Mouse (Mus musculus) embryonic stem cell, embryonic (primary cell): Measurements from ENCODE around the gene Arhgef3.

Source experiments
- CTCF ChIA-PET, 4 experiments: fragments of 300-600 bp in 2 of 4; fragments of 350-600 bp in 2 of 4; sonication (Branson Sonifier 250); formaldehyde crosslinking; loops; one replicate each; lab custom pipeline; 2022; ENCODE audit warnings: inconsistent platforms in 2 of 4; lab: Charles Lee
- POLR2A ChIA-PET, 4 experiments: fragments of 300-600 bp in 2 of 4; fragments of 350-600 bp in 2 of 4; sonication (Branson Sonifier 250); formaldehyde crosslinking; loops; one replicate each; lab custom pipeline; 2022; ENCODE audit warnings: antibody characterized with exemption in 4 of 4, inconsistent platforms in 1 of 4; lab: Charles Lee

The Arhgef3 gene

GRCm38 (mm10) chr14:27310559-27311242, 196.0 kb downstream of the Arhgef3 start:
- ChIA-PET POLR2A (interaction anchor here in 2 of 4 experiments (0.7 to 1.6 kb wide), 3 partner anchors 17 to 37 kb away, joined by 3 to 4 read pairs (median 3); no protein-coding TSS in a partner anchor), CTCF (no interaction called here)

- POLR2A ChIA-PET = interaction anchor here in 2 of 4 experiments (1.2 to 1.6 kb wide), 2 partner anchors 20 to 35 kb away, joined by 3 to 4 read pairs; no protein-coding TSS in a partner anchor
These were observed 197.7 kb downstream of the Arhgef3 start for GRCm38 (mm10) chr14:27312380-27312779.

GRCm38 (mm10) chr14:27315737-27316136, 201.0 kb downstream of the Arhgef3 start:
- ChIA-PET CTCF (no interaction called here), POLR2A (interaction anchor here in 1 of 4 experiments (0.6 to 1.3 kb wide), 6 partner anchors 21 to 345 kb away, joined by 3 to 6 read pairs (median 4); no protein-coding TSS in a partner anchor)

More at GRCm38 (mm10) chr14:27312380-27312779, 197.7 kb downstream of the Arhgef3 start:
- CTCF ChIA-PET = no interaction called here

GRCm38 (mm10) chr14:27317146-27317545, 202.4 kb downstream of the Arhgef3 start:
- CTCF ChIA-PET = no interaction called here
- POLR2A ChIA-PET = interaction anchor here in 1 of 4 experiments (3.2 kb wide), 1 partner anchor 30 kb away, joined by 12 read pairs; no protein-coding TSS in a partner anchor

- ChIA-PET CTCF (interaction anchor here in 2 of 4 experiments (0.6 to 2.2 kb wide), 2 partner anchors 17 to 22 kb away, joined by 4 to 6 read pairs; no protein-coding TSS in a partner anchor), POLR2A (interaction anchor here in 3 of 4 experiments (0.7 to 3.2 kb wide), 12 partner anchors 13 to 109 kb away, joined by 3 to 12 read pairs (median 4); partner anchors contain the start of gene Fam208a (in 2 of the 3))
These were observed 204.7 kb downstream of the Arhgef3 start for GRCm38 (mm10) chr14:27319386-27319785.

- ChIA-PET CTCF (no interaction called here), POLR2A (interaction anchor here in 2 of 4 experiments (0.6 to 1.4 kb wide), 4 partner anchors 14 to 68 kb away, joined by 3 to 5 read pairs (median 3); no protein-coding TSS in a partner anchor)
These were observed 207.3 kb downstream of the Arhgef3 start for GRCm38 (mm10) chr14:27322041-27322440.

GRCm38 (mm10) chr14:27324689-27325088, 210.0 kb downstream of the Arhgef3 start:
- POLR2A ChIA-PET = interaction anchor here in 2 of 4 experiments (0.6 to 0.7 kb wide), 2 partner anchors 182 to 280 kb away, joined by 3 to 5 read pairs; no protein-coding TSS in a partner anchor

GRCm38 (mm10) chr14:27325537-27325936, 210.8 kb downstream of the Arhgef3 start:
- CTCF ChIA-PET = no interaction called here

More at GRCm38 (mm10) chr14:27324689-27325088, 210.0 kb downstream of the Arhgef3 start:
- CTCF ChIA-PET = interaction anchor here in 1 of 4 experiments (0.9 kb wide), 1 partner anchor 11 kb away, joined by 3 read pairs; no protein-coding TSS in a partner anchor

GRCm38 (mm10) chr14:27327862-27328261, 213.2 kb downstream of the Arhgef3 start:
- CTCF ChIA-PET = no interaction called here
- POLR2A ChIA-PET = no interaction called here

More at GRCm38 (mm10) chr14:27325537-27325936, 210.8 kb downstream of the Arhgef3 start:
- POLR2A ChIA-PET = interaction anchor here in 1 of 4 experiments (0.7 kb wide), 1 partner anchor 181 kb away, joined by 3 read pairs; no protein-coding TSS in a partner anchor

- CTCF ChIA-PET = interaction anchor here in 1 of 4 experiments (0.7 kb wide), 1 partner anchor 16 kb away, joined by 13 read pairs; no protein-coding TSS in a partner anchor
- POLR2A ChIA-PET = no interaction called here
These were observed 214.3 kb downstream of the Arhgef3 start for GRCm38 (mm10) chr14:27328952-27329351.

- ChIA-PET POLR2A (interaction anchor here in 3 of 4 experiments (0.6 to 2.7 kb wide), 6 partner anchors 12 to 400 kb away, joined by 3 to 15 read pairs (median 3); no protein-coding TSS in a partner anchor), CTCF (no interaction called here)
These were observed 216.9 kb downstream of the Arhgef3 start for GRCm38 (mm10) chr14:27331490-27332035.

- CTCF ChIA-PET = interaction anchor here in 3 of 4 experiments (0.6 kb wide), 5 partner anchors 38 to 1973 kb away, joined by 3 to 5 read pairs (median 3); no protein-coding TSS in a partner anchor
- POLR2A ChIA-PET = interaction anchor here in 3 of 4 experiments (0.5 to 2.7 kb wide), 10 partner anchors 11 to 401 kb away, joined by 3 to 15 read pairs (median 3); partner anchors contain the start of gene Fam208a (in 1 of the 3)
These were observed 217.8 kb downstream of the Arhgef3 start for GRCm38 (mm10) chr14:27332359-27332987.

GRCm38 (mm10) chr14:27335331-27336207, 220.9 kb downstream of the Arhgef3 start:
- ChIA-PET CTCF (interaction anchor here (0.5 to 2.1 kb wide), 15 partner anchors 10 to 254 kb away, joined by 3 to 38 read pairs (median 5); no protein-coding TSS in a partner anchor), POLR2A (interaction anchor here (0.5 to 6.3 kb wide), 55 partner anchors 9 to 801 kb away, joined by 3 to 130 read pairs (median 3); partner anchors contain the start of genes Fam208a (in 3 of the 4) and Slmap (in 1 of the 4))

- ChIA-PET CTCF (interaction anchor here (0.5 to 2.1 kb wide), 18 partner anchors 9 to 253 kb away, joined by 3 to 38 read pairs (median 4); no protein-coding TSS in a partner anchor), POLR2A (interaction anchor here (0.6 to 6.3 kb wide), 55 partner anchors 10 to 802 kb away, joined by 3 to 130 read pairs (median 3); partner anchors contain the start of genes Fam208a (in 3 of the 4) and Slmap (in 1 of the 4))
These were observed 221.8 kb downstream of the Arhgef3 start for GRCm38 (mm10) chr14:27336208-27337114.

- CTCF ChIA-PET = interaction anchor here (0.6 to 2.1 kb wide), 11 partner anchors 8 to 174 kb away, joined by 3 to 38 read pairs (median 5); no protein-coding TSS in a partner anchor
- POLR2A ChIA-PET = interaction anchor here (0.6 to 6.3 kb wide), 28 partner anchors 9 to 286 kb away, joined by 3 to 130 read pairs (median 5); partner anchors contain the start of gene Fam208a (in 3 of the 4)
These were observed 222.5 kb downstream of the Arhgef3 start for GRCm38 (mm10) chr14:27337156-27337555.
